ENCODE assay signal across 8 mouse cellular contexts in genomic region chr16:93883423-93884085, GRCm38 (mm10). TPM values are rescaled to one million over a fixed set of nuclear protein-coding genes. Genes with fewer than 3 reads are reported as not detected.
DNase-seq lines count a peak whose midpoint lies in the region; ATAC-seq and TF ChIP-seq lines count a peak whose summit lies in the region.

Gene Chaf1b (plus strand): TSS chr16:93883901.

- peak within 1 kb of the TSS; percentile 85 for H3K4me3 ChIP-seq in embryonic facial prominence, embryonic 13.5 days
- peak within 1 kb of the TSS; percentile 65 for H3K4me3 ChIP-seq in kidney, adult 2 months (ENCODE audit: insufficient read depth, low read depth, low read length)
- H3K4me3 ChIP-seq in limb, embryonic 12.5 days (replicated peaks) = peak within 1 kb of the TSS; percentile 86
- peak within 1 kb of the TSS; percentile 75 for H3K4me3 ChIP-seq in midbrain, embryonic 15.5 days
- peak within 1 kb of the TSS; percentile 81 for H3K4me3 ChIP-seq in spleen, adult 2 months (ENCODE audit: extremely low read depth, insufficient read depth, insufficient read length)

- DNase-seq in 3134 (ENCODE audit: extremely low read depth, insufficient read length, low spot score) = peak; percentile 98
- peak; percentile 97 for DNase-seq in adrenal gland, postnatal 36 days
- DNase-seq in heart, adult 18-20 months = peak; percentile 96 to 97
- DNase-seq in kidney, adult 2 months = peak; percentile 98
- peak; percentile 87 to 96 for DNase-seq in spleen, adult 2 months (ENCODE audit: low read depth in 1 of 2, low spot score in 2 of 2)

- H3K27me3 ChIP-seq in embryonic facial prominence, embryonic 13.5 days = no peaks in the 10 kb centered on the region
- no peaks in the 10 kb centered on the region for H3K27me3 ChIP-seq in kidney, adult 2 months (replicated peaks; ENCODE audit: control insufficient read depth, insufficient read depth, low read length)
- no peaks in the 10 kb centered on the region for H3K27me3 ChIP-seq in limb, embryonic 12.5 days
- no peaks in the 10 kb centered on the region for H3K27me3 ChIP-seq in midbrain, embryonic 15.5 days (replicated peaks)
- no peaks in the 10 kb centered on the region for H3K27me3 ChIP-seq in spleen, adult 2 months (ENCODE audit: control insufficient read depth, insufficient read depth, low read length)

- H3K9ac ChIP-seq in embryonic facial prominence, embryonic 13.5 days = peak within 1 kb of the TSS; percentile 80
- peak within 1 kb of the TSS; percentile 78 for H3K9ac ChIP-seq in limb, embryonic 12.5 days (replicated peaks)
- H3K9ac ChIP-seq in midbrain, embryonic 15.5 days = peak within 1 kb of the TSS; percentile 60

- TF ChIP-seq POLR2A in kidney, adult 2 months (IDR thresholded peaks at IDR 0.05; ENCODE audit: low read depth, low read length) = no peak
- no peak for TF ChIP-seq POLR2A in spleen, adult 2 months (IDR thresholded peaks at IDR 0.05; ENCODE audit: low read depth, low read length)

- H3K4me1 ChIP-seq in embryonic facial prominence, embryonic 13.5 days = peaks cover 22% of the 10 kb centered on the region
- no peaks in the 10 kb centered on the region; the same call in 1 of the 2 replicates for H3K4me1 ChIP-seq in kidney, adult 2 months (ENCODE audit: control insufficient read depth, insufficient read depth, low read length)
- H3K4me1 ChIP-seq in limb, embryonic 12.5 days (replicated peaks) = peaks cover 20% of the 10 kb centered on the region
- H3K4me1 ChIP-seq in midbrain, embryonic 15.5 days = peaks cover 15% of the 10 kb centered on the region
- H3K4me1 ChIP-seq in spleen, adult 2 months (ENCODE audit: control insufficient read depth, insufficient read depth, insufficient read length) = peaks cover 7% of the 10 kb centered on the region; the same call in 1 of the 2 replicates

- peak within 1 kb of the TSS; percentile 82 for H3K4me2 ChIP-seq in embryonic facial prominence, embryonic 13.5 days
- H3K4me2 ChIP-seq in limb, embryonic 12.5 days = peak within 1 kb of the TSS; percentile 78
- peak within 1 kb of the TSS; percentile 95 for H3K4me2 ChIP-seq in midbrain, embryonic 15.5 days

- H3K9me3 ChIP-seq in embryonic facial prominence, embryonic 13.5 days = no peaks in the 10 kb centered on the region
- no peaks in the 10 kb centered on the region for H3K9me3 ChIP-seq in limb, embryonic 12.5 days
- no peaks in the 10 kb centered on the region for H3K9me3 ChIP-seq in midbrain, embryonic 15.5 days

- H3K27ac ChIP-seq in embryonic facial prominence, embryonic 13.5 days = 0 out of 2 replicates have a peak within 1 kb of the TSS, but pooled peaks have one; percentile 16
- no peak within 1 kb of the TSS for H3K27ac ChIP-seq in kidney, adult 2 months (ENCODE audit: insufficient read depth, low read depth, low read length)
- peak within 1 kb of the TSS; percentile 69 for H3K27ac ChIP-seq in limb, embryonic 12.5 days
- H3K27ac ChIP-seq in midbrain, embryonic 15.5 days = peak within 1 kb of the TSS; percentile 39
- H3K27ac ChIP-seq in spleen, adult 2 months (ENCODE audit: insufficient read depth, low read length) = no peak within 1 kb of the TSS

- ATAC-seq in embryonic facial prominence, embryonic 13.5 days (ENCODE audit: insufficient number of reproducible peaks, insufficient read depth, low FRiP score, low TSS enrichment, low read depth) = peak; percentile 91
- peak; percentile 94 for ATAC-seq in limb, embryonic 12.5 days (ENCODE audit: insufficient number of reproducible peaks, insufficient read depth, low FRiP score, low TSS enrichment, low read depth)
- ATAC-seq in midbrain, embryonic 15.5 days (replicated peaks) = peak; percentile 94

- no peak for TF ChIP-seq CTCF in kidney, adult 2 months (conservative IDR thresholded peaks at IDR 0.05; ENCODE audit: insufficient read depth, insufficient read length, low read depth, low read length)
- no peak; the same call in 1 of the 2 replicates for TF ChIP-seq CTCF in spleen, adult 2 months (IDR thresholded peaks at IDR 0.05; ENCODE audit: extremely low read depth, insufficient read depth, insufficient read length, insufficient replicate concordance)

- WGBS in embryonic facial prominence, embryonic 13.5 days = under 1% methylated on average over 51 of the region's 54 CpGs
- under 1% methylated on average over 54 of the region's 54 CpGs for WGBS in kidney, adult 2 months
- WGBS in limb, embryonic 12.5 days = under 1% methylated on average over 51 of the region's 54 CpGs
- WGBS in midbrain, embryonic 15.5 days = under 1% methylated on average over 54 of the region's 54 CpGs
- under 1% methylated on average over 54 of the region's 54 CpGs for WGBS in spleen, adult 2 months

- peaks cover 23% of the 10 kb centered on the region for H3K36me3 ChIP-seq in embryonic facial prominence, embryonic 13.5 days
- H3K36me3 ChIP-seq in kidney, adult 2 months (ENCODE audit: control insufficient read depth, insufficient read depth, low read length) = no peaks in the 10 kb centered on the region
- H3K36me3 ChIP-seq in limb, embryonic 12.5 days = peaks cover 27% of the 10 kb centered on the region
- no peaks in the 10 kb centered on the region for H3K36me3 ChIP-seq in midbrain, embryonic 15.5 days (replicated peaks)
- H3K36me3 ChIP-seq in spleen, adult 2 months (ENCODE audit: control insufficient read depth, insufficient read depth, low read length) = no peaks in the 10 kb centered on the region

RNA-seq across cellular contexts. Expression of gene Chaf1b, which starts in this region (rescaled TPM):
- 1 to 10 TPM; 3.0 to 3.9 TPM for total RNA-seq in adrenal gland, postnatal 36 days (2021)
- 78.0 and 79.4 TPM in 2 replicates for polyA plus RNA-seq in embryonic facial prominence, embryonic 13.5 days (2015; fragmentation: Nextera tagmentation; extraction: Ambion mirVana)
- total RNA-seq in heart, adult 18-20 months (2021) = under 1 TPM; 0.40 to 0.57 TPM
- 1.6 and 2.0 TPM in 2 replicates for polyA plus RNA-seq in kidney, adult 2 months (2012; rRNA removed)
- 104 and 110 TPM in 2 replicates for polyA plus RNA-seq in limb, embryonic 12.5 days (2016; fragmentation: Nextera tagmentation; extraction: Ambion mirVana)
- polyA plus RNA-seq in midbrain, embryonic 15.5 days (2015; fragmentation: Nextera tagmentation; extraction: Ambion mirVana) = 15.3 and 17.0 TPM in 2 replicates
- 4.9 and 5.7 TPM in 2 replicates for polyA plus RNA-seq in spleen, adult 2 months (2012; rRNA removed)

Comparison
In these comparisons a context has a peak if more than half of its experiments do, and no peak if none do; other contexts are left out.
1. Peak in DNase-seq in heart, adult 18-20 months; RNA of the gene not detected or under 1 TPM.
2. H3K27ac ChIP-seq: peak in embryonic facial prominence, embryonic 13.5 days (single experiment), limb, embryonic 12.5 days (single experiment) and midbrain, embryonic 15.5 days (single experiment); none in kidney, adult 2 months (single experiment) and spleen, adult 2 months (single experiment).
3. Peak in every context shown above with its lines, with median percentiles within 50 percentile points of each other: DNase-seq, ATAC-seq, H3K4me2 ChIP-seq, H3K4me3 ChIP-seq and H3K9ac ChIP-seq.